Mouse (Mus musculus) embryonic fibroblast, embryonic 13.5 days (primary cell): ENCODE measurements around the gene Arl4d. TPM values are rescaled to one million over a fixed set of nuclear protein-coding genes. Genes with fewer than 3 reads are reported as not detected.

ENCODE experiments used
- H3K27ac ChIP-seq: 2 replicates; pipeline ENCODE4 v1.5.1; 2012; ENCODE audit warnings: low read length, control low read depth, inconsistent platforms; ENCODE audit not compliant: insufficient read depth
- H3K4me1 ChIP-seq: 2 replicates; pipeline ENCODE4 v1.6.1; 2011; ENCODE audit warnings: low read length; ENCODE audit not compliant: control insufficient read depth, insufficient read depth
- H3K4me3 ChIP-seq: 2 replicates; pipeline ENCODE4 v1.5.1; 2011; ENCODE audit warnings: mild to moderate bottlenecking, control low read depth, low read length; ENCODE audit not compliant: insufficient read depth
- CTCF ChIP-seq: IDR thresholded peaks from 2 replicates; pipeline ENCODE4 v1.5.1; 2011; ENCODE audit warnings: mild to moderate bottlenecking, control low read depth, low read length, moderate library complexity, borderline replicate concordance; ENCODE audit not compliant: insufficient read depth
- POLR2A ChIP-seq: IDR thresholded peaks from 2 replicates; pipeline ENCODE4 v1.6.1; 2011; ENCODE audit warnings: low read depth, mild to moderate bottlenecking, control low read depth, low read length, moderate library complexity
- polyA plus RNA-seq: library from polyadenylated mRNA; stranded (reverse); fragments of >200 nt; gene quantifications from 2 replicates; pipeline ENCODE4 v1.2.4, GENCODE M21; 2011; ENCODE audit warnings: low read depth; ENCODE audit not compliant: missing spikeins, insufficient read length

The Arl4d gene
- polyA plus RNA-seq, 1 experiment, result 6.5 TPM

GRCm38 (mm10) chr11:101677655-101678054 is 12.3 kb downstream of the Arl4d start:
- H3K27ac ChIP-seq, result no peak overlapping the region
- no peak for TF ChIP-seq CTCF
- no peak for TF ChIP-seq POLR2A
- no peak overlapping the region for H3K4me3 ChIP-seq
- H3K4me1 ChIP-seq, result no peaks in the 10 kb centered on the region

GRCm38 (mm10) chr11:101678770-101679169 is 13.4 kb downstream of the Arl4d start:
- Histone ChIP-seq H3K4me1 (no peaks in the 10 kb centered on the region), H3K27ac (no peak overlapping the region), H3K4me3 (no peak overlapping the region)
- TF ChIP-seq POLR2A (no peak), CTCF (no peak)

GRCm38 (mm10) chr11:101679907-101680306 is 14.6 kb downstream of the Arl4d start:
- no peaks in the 10 kb centered on the region for H3K4me1 ChIP-seq
- H3K4me3 ChIP-seq, result no peak overlapping the region
- TF ChIP-seq POLR2A (no peak), CTCF (no peak)
- H3K27ac ChIP-seq, result no peak overlapping the region

GRCm38 (mm10) chr11:101680634-101681325 is 15.4 kb downstream of the Arl4d start:
- Histone ChIP-seq H3K4me3 (no peak overlapping the region), H3K4me1 (no peaks in the 10 kb centered on the region), H3K27ac (no peak overlapping the region)
- no peak for TF ChIP-seq CTCF
- no peak for TF ChIP-seq POLR2A

GRCm38 (mm10) chr11:101681968-101682367 is 16.6 kb downstream of the Arl4d start:
- no peak for TF ChIP-seq CTCF
- no peak for TF ChIP-seq POLR2A
- Histone ChIP-seq H3K4me3 (no peak overlapping the region), H3K4me1 (no peaks in the 10 kb centered on the region), H3K27ac (no peak overlapping the region)

- no peak for TF ChIP-seq CTCF
- no peaks in the 10 kb centered on the region for H3K4me1 ChIP-seq
- H3K27ac ChIP-seq, result no peak overlapping the region
- H3K4me3 ChIP-seq, result no peak overlapping the region
Measured at GRCm38 (mm10) chr11:101682410-101682960, 17.1 kb downstream of the Arl4d start.

- peaks cover 6% of the 10 kb centered on the region; the same call in 1 of the 2 replicates for H3K4me1 ChIP-seq
- H3K27ac ChIP-seq, result peak overlapping the region; percentile 79
- TF ChIP-seq POLR2A (0 out of 2 replicates have a peak, but pooled peaks have one; percentile 13), CTCF (no peak)
- H3K4me3 ChIP-seq, result no peak overlapping the region
Measured at GRCm38 (mm10) chr11:101687351-101688301, 22.3 kb downstream of the Arl4d start.

GRCm38 (mm10) chr11:101689701-101690113 is 24.4 kb downstream of the Arl4d start:
- Histone ChIP-seq H3K4me1 (peaks cover 6% of the 10 kb centered on the region; the same call in 1 of the 2 replicates), H3K27ac (no peak overlapping the region), H3K4me3 (no peak overlapping the region)
- TF ChIP-seq CTCF (no peak), POLR2A (no peak)

- Histone ChIP-seq H3K4me1 (peaks cover 6% of the 10 kb centered on the region; the same call in 1 of the 2 replicates), H3K4me3 (no peak overlapping the region), H3K27ac (no peak overlapping the region)
- TF ChIP-seq POLR2A (no peak), CTCF (no peak)
Measured at GRCm38 (mm10) chr11:101690326-101690725, 25.0 kb downstream of the Arl4d start.

- no peaks in the 10 kb centered on the region for H3K4me1 ChIP-seq
- TF ChIP-seq CTCF, result no peak
- TF ChIP-seq POLR2A, result no peak
- H3K27ac ChIP-seq, result no peak overlapping the region
- no peak overlapping the region for H3K4me3 ChIP-seq
Measured at GRCm38 (mm10) chr11:101695906-101696661, 30.7 kb downstream of the Arl4d start.
